ENCODE assay signal across 8 mouse cellular contexts in the genomic region with DNA sequence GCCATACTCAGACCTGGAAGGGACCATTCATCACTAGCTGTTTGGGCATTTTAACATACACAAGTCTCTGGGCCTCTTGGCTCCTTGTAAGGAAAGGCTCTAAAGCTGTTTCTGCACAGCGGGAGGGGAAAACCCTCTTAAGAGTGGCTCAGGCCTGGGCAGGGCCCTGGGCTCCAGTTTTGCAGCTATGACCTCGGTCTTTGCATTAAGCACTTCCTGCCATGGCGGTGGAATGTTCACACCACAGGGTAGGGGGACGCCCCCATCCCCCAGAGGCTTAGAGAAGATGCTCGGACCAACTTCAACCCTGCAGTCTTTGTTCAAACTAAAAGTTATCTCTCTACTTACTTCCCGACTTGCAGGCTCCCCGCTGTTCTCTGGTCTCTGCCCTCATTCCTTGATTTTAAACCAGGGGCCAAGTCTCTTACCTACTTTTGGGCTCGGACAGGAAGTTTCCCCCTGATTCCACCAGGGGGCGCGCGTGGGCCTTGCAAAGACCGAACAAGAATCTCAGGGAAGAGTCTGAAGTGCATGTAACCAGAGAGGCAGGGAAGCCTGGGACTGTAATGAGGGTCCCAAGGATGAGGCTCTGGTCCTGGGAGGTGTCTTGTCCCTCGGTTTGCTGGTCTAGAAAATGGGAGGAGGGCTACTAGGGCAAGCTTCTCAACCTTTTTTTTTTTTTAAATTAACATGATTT. TPM values are rescaled to one million over a fixed set of nuclear protein-coding genes. Genes with fewer than 3 reads are reported as not detected.
A peak's percentile ranks its signal among the peaks of the same experiment; 100 is the strongest.
DNase-seq lines count a peak whose midpoint lies in the region; ATAC-seq and TF ChIP-seq lines count a peak whose summit lies in the region.

No protein-coding gene starts in this region.

- no peak overlapping the region for H3K4me2 ChIP-seq in embryonic facial prominence, embryonic 11.5 days (ENCODE audit: low read depth, low read length)
- peak overlapping the region; percentile 39; the same call in 1 of the 2 replicates for H3K4me2 ChIP-seq in limb, embryonic 13.5 days (replicated peaks)

- H3K4me1 ChIP-seq in embryonic facial prominence, embryonic 11.5 days (ENCODE audit: control insufficient read depth, insufficient read depth, low read length): no peaks in the 10 kb centered on the region
- H3K4me1 ChIP-seq in heart, adult 2 months (ENCODE audit: control insufficient read depth, insufficient read depth, low read length): no peaks in the 10 kb centered on the region; the same call in 1 of the 2 replicates
- H3K4me1 ChIP-seq in limb, embryonic 13.5 days: peaks cover 7% of the 10 kb centered on the region

- no peaks in the 10 kb centered on the region for H3K27me3 ChIP-seq in embryonic facial prominence, embryonic 11.5 days (ENCODE audit: control insufficient read depth, insufficient read depth, low read length)
- H3K27me3 ChIP-seq in heart, adult 2 months (ENCODE audit: control insufficient read depth, insufficient read depth, low read length): no peaks in the 10 kb centered on the region
- H3K27me3 ChIP-seq in limb, embryonic 13.5 days: no peaks in the 10 kb centered on the region

- peak; percentile 55 for DNase-seq in 3134 (ENCODE audit: extremely low read depth, insufficient read length, low spot score)
- peak; percentile 91 for DNase-seq in adrenal gland, postnatal 14 days
- peak; percentile 91 for DNase-seq in embryonic facial prominence, embryonic 11.5 days (ENCODE audit: low spot score)
- DNase-seq in heart, adult 2 months: peak; percentile 78 to 87
- peak; percentile 88 for DNase-seq in kidney, adult 9 months
- peak; percentile 79 to 95 for DNase-seq in spleen, postnatal 4 days (ENCODE audit: low spot score in 2 of 2)

- TF ChIP-seq POLR2A in heart, adult 2 months (IDR thresholded peaks at IDR 0.05; ENCODE audit: insufficient read depth, low read depth, low read length): no peak

- no peak overlapping the region for H3K27ac ChIP-seq in embryonic facial prominence, embryonic 11.5 days (replicated peaks; ENCODE audit: low read depth, low read length)
- H3K27ac ChIP-seq in heart, adult 2 months: no peak overlapping the region
- peak overlapping the region; percentile 40; the same call in 1 of the 2 replicates for H3K27ac ChIP-seq in limb, embryonic 13.5 days

- no peaks in the 10 kb centered on the region for H3K9me3 ChIP-seq in embryonic facial prominence, embryonic 11.5 days (replicated peaks; ENCODE audit: control insufficient read depth, low read length)
- H3K9me3 ChIP-seq in limb, embryonic 13.5 days: no peaks in the 10 kb centered on the region

- H3K9ac ChIP-seq in embryonic facial prominence, embryonic 11.5 days (replicated peaks; ENCODE audit: low read length): no peak overlapping the region
- H3K9ac ChIP-seq in heart, adult 2 months (ENCODE audit: low read depth, low read length): no peak overlapping the region
- H3K9ac ChIP-seq in limb, embryonic 13.5 days: no peak overlapping the region

- peak; percentile 47; the same call in 1 of the 2 replicates for TF ChIP-seq EP300 in heart, adult 2 months (IDR thresholded peaks at IDR 0.05; ENCODE audit: insufficient read depth, low read depth, low read length)

- H3K36me3 ChIP-seq in embryonic facial prominence, embryonic 11.5 days (replicated peaks; ENCODE audit: control insufficient read depth, insufficient read depth, low read depth, low read length): no peaks in the 10 kb centered on the region
- H3K36me3 ChIP-seq in heart, adult 2 months (ENCODE audit: control insufficient read depth, insufficient read depth, low read length): no peaks in the 10 kb centered on the region
- no peaks in the 10 kb centered on the region for H3K36me3 ChIP-seq in limb, embryonic 13.5 days

- 0 out of 2 replicates have a peak, but pooled peaks have one; percentile 99 for TF ChIP-seq CTCF in heart, adult 2 months (IDR thresholded peaks at IDR 0.05)

- WGBS in embryonic facial prominence, embryonic 11.5 days: 7% methylated on average over 13 of the region's 13 CpGs
- 21% methylated on average over 13 of the region's 13 CpGs for WGBS in heart, adult 2 months
- WGBS in limb, embryonic 13.5 days: 4% methylated on average over 13 of the region's 13 CpGs

- peak; percentile 74 for ATAC-seq in embryonic facial prominence, embryonic 11.5 days (replicated peaks; ENCODE audit: insufficient number of reproducible peaks, low FRiP score, low TSS enrichment, low read depth)
- 0 out of 2 replicates have a peak, but pooled peaks have one; percentile 34 for ATAC-seq in limb, embryonic 13.5 days (ENCODE audit: low FRiP score, low read depth)
- peak; percentile 62; the same call in 1 of the 2 replicates for ATAC-seq in monocyte, adult 5-6 weeks (replicated peaks; ENCODE audit: insufficient number of reproducible peaks, low FRiP score, low TSS enrichment, poor library complexity, severe bottlenecking)

- no peak overlapping the region for H3K4me3 ChIP-seq in embryonic facial prominence, embryonic 11.5 days (ENCODE audit: low read depth, low read length)
- no peak overlapping the region for H3K4me3 ChIP-seq in heart, adult 2 months
- H3K4me3 ChIP-seq in limb, embryonic 13.5 days: no peak overlapping the region

- intact Hi-C loops in heart, adult 2 months (cut with DNase I): loop anchor here (1.0 to 2.0 kb wide), 3 partner anchors 29 to 391 kb away; no protein-coding TSS in a partner anchor

- no peaks in the 10 kb centered on the region for H3K79me2 ChIP-seq in heart, adult 2 months (replicated peaks; ENCODE audit: control insufficient read depth, insufficient read depth, low read length)

RNA-seq across cellular contexts. Expression of a gene that starts 18.6 kb away (rescaled TPM):
- total RNA-seq in adrenal gland, postnatal 14 days (2021): 69.6 and 73.3 TPM in 2 replicates
- 47.8 and 49.5 TPM in 2 replicates for polyA plus RNA-seq in embryonic facial prominence, embryonic 11.5 days (2014; fragmentation: Nextera tagmentation; extraction: Ambion mirVana)
- 10 to 100 TPM; 45.6 to 47.9 TPM for total RNA-seq in heart, adult 2 months (2021)
- 34.5 and 37.5 TPM in 2 replicates for polyA plus RNA-seq in heart, adult 2 months (2012; rRNA removed)
- 52.3 and 53.4 TPM in 2 replicates for polyA plus RNA-seq in limb, embryonic 13.5 days (2015; fragmentation: Nextera tagmentation; extraction: Ambion mirVana)
- 4.6 to 23.2 TPM (median 5.5 TPM) in 3 replicates for total RNA-seq in monocyte, adult 5-6 weeks (2017)
